Mouse (Mus musculus) ES-E14 (cell line): ENCODE data around the gene Olfr48.

Experiments
- HCFC1 ChIP-seq: IDR thresholded peaks from 2 replicates; pipeline ENCODE4 v1.6.1; 2012; ENCODE audit warnings: low read length, inconsistent platforms, borderline replicate concordance; ENCODE audit not compliant: insufficient read depth
- ZNF384 ChIP-seq: IDR thresholded peaks from 2 replicates; pipeline ENCODE4 v1.6.1; 2012; ENCODE audit warnings: low read depth, low read length, inconsistent platforms

GRCm38 (mm10) chr2:89878137-89878536, 30.1 kb upstream of the Olfr48 start, which contains the start of gene Olfr1257:
- TF ChIP-seq HCFC1 (no peak), ZNF384 (no peak)
